Mouse (Mus musculus): ENCODE results near the gene Zfand4.

GRCm38 (mm10) chr6:116262824-116263223, 1.2 kb upstream of the Zfand4 start:
- no peak for TF ChIP-seq POLR2A (IDR thresholded peaks at IDR 0.05; ENCODE audit: borderline replicate concordance, low read depth, low read length)
- no peak for TF ChIP-seq CTCF (IDR thresholded peaks at IDR 0.05; ENCODE audit: low read depth, low read length)

All from bone marrow macrophage, adult 2 months (primary cell).